Mouse (Mus musculus) olfactory bulb, adult 2 months (tissue): ENCODE measurements around the gene Cacna1a. TPM values are rescaled to one million over a fixed set of nuclear protein-coding genes. Genes with fewer than 3 reads are reported as not detected.

Experiments used
- H3K27ac ChIP-seq: fragments of 200-500 bp; 2 replicates; pipeline ENCODE4 v1.5.1; 2012; ENCODE audit warnings: low read depth, low read length; ENCODE audit not compliant: insufficient read depth
- H3K4me1 ChIP-seq: fragments of 200-500 bp; 2 replicates; pipeline ENCODE4 v1.6.1; 2012; ENCODE audit warnings: low read length; ENCODE audit not compliant: control insufficient read depth, insufficient read depth
- H3K4me3 ChIP-seq: fragments of 200-500 bp; 2 replicates; pipeline ENCODE4 v1.5.1; 2012; ENCODE audit warnings: mild to moderate bottlenecking, low read depth, low read length, moderate library complexity; ENCODE audit not compliant: insufficient read depth
- CTCF ChIP-seq: fragments of 200-500 bp; IDR thresholded peaks from 2 replicates; pipeline ENCODE4 v1.5.1; 2012; ENCODE audit warnings: low read depth, mild to moderate bottlenecking, low read length, moderate library complexity; ENCODE audit not compliant: insufficient read depth
- POLR2A ChIP-seq: fragments of 200-500 bp; IDR thresholded peaks from 2 replicates; pipeline ENCODE4 v1.6.1; 2012; ENCODE audit warnings: mild to moderate bottlenecking, low read depth, low read length, moderate library complexity; ENCODE audit not compliant: insufficient read depth
- WGBS: fragments of 180-500 bp; shearing (Covaris S2); methylation state at CpG from one replicate; pipeline ENCODE4 v1.1.7; 2018; 5-methylcytosine and 5-hydroxymethylcytosine counted together
- polyA plus RNA-seq: library from polyadenylated mRNA; stranded (reverse); fragments of >200 nt; gene quantifications from 2 replicates; pipeline ENCODE4 v1.2.4, GENCODE M21; 2012; ENCODE audit warnings: low replicate concordance; ENCODE audit not compliant: missing spikeins, insufficient read depth, insufficient read length

The Cacna1a gene
- polyA plus RNA-seq, 1 experiment, result not detected

GRCm38 (mm10) chr8:84687003-84687704, 298.9 kb downstream of the Cacna1a start:
- WGBS, result 2% methylated on average over 59 of the region's 62 CpGs
- Histone ChIP-seq H3K4me3 (peak overlapping the region; percentile 96), H3K27ac (peak overlapping the region; percentile 75; the same call in 1 of the 2 replicates), H3K4me1 (peaks cover 26% of the 10 kb centered on the region)
- TF ChIP-seq CTCF (no peak), POLR2A (no peak)

DNA sequence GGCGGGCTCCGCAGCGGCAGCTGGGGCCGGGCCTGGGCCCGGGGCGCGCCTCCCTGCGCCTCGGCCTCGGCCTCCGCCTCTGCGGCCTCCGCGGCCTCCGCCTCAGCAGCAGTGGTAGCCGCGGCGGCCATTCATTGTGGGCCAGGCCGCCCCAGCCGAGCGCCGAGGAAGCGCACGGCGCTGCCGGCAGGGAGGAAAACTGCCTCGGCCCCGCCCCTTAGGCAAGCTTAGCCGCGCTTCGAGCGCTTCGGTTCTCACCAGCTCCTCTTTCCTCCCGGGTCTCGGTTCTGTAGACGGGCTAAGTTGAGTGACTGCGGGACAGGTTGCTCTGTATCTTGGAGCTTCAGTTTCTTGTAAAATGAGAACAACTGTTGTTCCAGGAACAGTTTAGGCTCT, 299.5 kb downstream of the Cacna1a start, which contains the start of gene Nacc1:
Gene Nacc1 (minus strand): TSS at position 158 of the 396 bp plus-strand sequence.
- H3K4me1 ChIP-seq, result peaks cover 22% of the 10 kb centered on the region
- WGBS, result under 1% methylated on average over 34 of the region's 37 CpGs
- peak within 1 kb of the TSS; percentile 75; the same call in 1 of the 2 replicates for H3K27ac ChIP-seq
- peak within 1 kb of the TSS; percentile 96 for H3K4me3 ChIP-seq
- TF ChIP-seq POLR2A (peak; percentile 30; the same call in 1 of the 2 replicates), CTCF (no peak)

DNA sequence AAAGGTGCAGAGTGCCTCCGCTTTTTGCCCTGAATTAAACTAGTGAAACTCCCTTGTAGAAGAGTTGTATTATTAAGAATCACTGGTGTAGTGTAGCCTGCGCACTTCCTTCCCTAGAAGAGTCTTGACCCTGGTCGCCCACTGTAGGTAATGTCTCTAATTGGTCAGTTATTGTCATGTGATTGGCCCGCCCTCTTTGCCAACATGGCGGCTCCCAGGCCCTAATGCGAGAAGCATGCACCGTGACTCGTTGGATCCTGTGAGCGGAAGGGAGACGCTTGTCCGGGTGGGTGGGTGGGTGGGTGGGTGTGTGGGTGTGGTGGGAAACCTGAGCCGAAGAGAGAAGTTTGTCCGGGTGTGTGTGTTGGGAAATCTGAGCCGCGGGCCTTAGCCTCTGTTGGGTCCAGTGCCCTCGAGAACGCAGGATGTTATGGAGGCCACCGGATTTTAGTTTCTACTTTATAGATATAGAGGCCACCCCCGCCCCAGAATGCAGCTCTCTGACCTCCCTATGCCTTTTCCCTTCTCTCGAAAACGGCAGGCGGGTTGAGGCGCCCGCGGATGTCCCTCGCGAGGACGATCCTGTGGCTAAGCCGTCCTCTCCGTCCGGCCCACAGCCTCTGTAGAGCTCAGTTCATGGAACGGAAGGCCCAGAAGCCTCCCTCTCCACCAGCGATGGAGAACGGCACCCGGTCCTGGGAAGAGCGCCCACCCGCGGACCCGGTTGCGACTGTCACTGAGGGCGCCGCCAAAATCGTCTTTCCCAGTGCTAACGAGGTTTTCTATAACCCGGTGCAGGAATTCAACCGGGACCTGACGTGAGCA, 301.1 kb downstream of the Cacna1a start:
- Histone ChIP-seq H3K4me3 (peak overlapping the region; percentile 71), H3K4me1 (peaks cover 22% of the 10 kb centered on the region), H3K27ac (no peak overlapping the region)
- TF ChIP-seq POLR2A (no peak), CTCF (no peak)
- WGBS, result under 1% methylated on average over 47 of the region's 47 CpGs

Other genes with a start within 250 kb of the Cacna1a start
- not detected in 2 replicates for gene Cc2d1a, start 240.5 kb upstream of the Cacna1a start, polyA plus RNA-seq
- gene 4930432K21Rik, start 240.4 kb upstream of the Cacna1a start, polyA plus RNA-seq, result not detected in 2 replicates
- gene Nanos3, start 203.2 kb upstream of the Cacna1a start, polyA plus RNA-seq, result not detected in 2 replicates
- 65.7 TPM in 1 of 2 replicates, not detected in the other for gene Zswim4, start 151.4 kb upstream of the Cacna1a start, polyA plus RNA-seq
- gene D8Ertd738e, start 138.7 kb upstream of the Cacna1a start, polyA plus RNA-seq, result not detected in 2 replicates
- not detected in 2 replicates for gene Mri1, start 131.1 kb upstream of the Cacna1a start, polyA plus RNA-seq
- gene Ccdc130, start 118.1 kb upstream of the Cacna1a start, polyA plus RNA-seq, result not detected in 2 replicates